Mouse (Mus musculus) midbrain, embryonic 15.5 days (tissue): ENCODE data around the gene Dusp12. TPM values are rescaled to one million over a fixed set of nuclear protein-coding genes. Genes with fewer than 3 reads are reported as not detected.

ENCODE experiments used
- ATAC-seq: fragments of 200-750 bp; cut with Nextera tagmentation; replicated peaks from 2 replicates; pipeline ENCODE4 v1.8.0; 2017; ENCODE audit warnings: moderate TSS enrichment
- H3K27ac ChIP-seq: fragments of 300-500 bp; sonication (generic); 2 replicates; pipeline ENCODE4 v1.5.1; 2015; ENCODE audit warnings: mild to moderate bottlenecking, inconsistent platforms
- H3K27me3 ChIP-seq: fragments of 300-500 bp; sonication (generic); replicated peaks from 2 replicates; pipeline ENCODE4 v1.6.1; 2015; ENCODE audit warnings: inconsistent platforms
- H3K36me3 ChIP-seq: fragments of 300-500 bp; sonication (generic); replicated peaks from 2 replicates; pipeline ENCODE4 v1.6.1; 2015; ENCODE audit warnings: inconsistent platforms
- H3K4me1 ChIP-seq: fragments of 300-500 bp; sonication (generic); 2 replicates; pipeline ENCODE4 v1.6.1; 2015; ENCODE audit warnings: inconsistent platforms
- H3K4me2 ChIP-seq: fragments of 300-500 bp; sonication (generic); 2 replicates; pipeline ENCODE4 v1.6.1; 2015; ENCODE audit warnings: inconsistent platforms, mild to moderate bottlenecking, moderate library complexity
- H3K4me3 ChIP-seq: fragments of 300-500 bp; sonication (generic); 2 replicates; pipeline ENCODE4 v1.5.1; 2015; ENCODE audit warnings: mild to moderate bottlenecking, inconsistent platforms
- H3K9ac ChIP-seq: fragments of 300-500 bp; sonication (generic); 2 replicates; pipeline ENCODE4 v1.6.1; 2015; ENCODE audit warnings: mild to moderate bottlenecking, inconsistent platforms
- H3K9me3 ChIP-seq: fragments of 300-500 bp; sonication (generic); 2 replicates; pipeline ENCODE4 v1.6.1; 2016; ENCODE audit warnings: inconsistent platforms
- WGBS: fragments of 180-500 bp; shearing (Covaris S2); methylation state at CpG from one replicate; pipeline ENCODE4 v1.1.7; 2015; ENCODE audit warnings: mixed read lengths; 5-methylcytosine and 5-hydroxymethylcytosine counted together
- polyA plus RNA-seq: library from polyadenylated mRNA; unstranded; fragments of >200 nt; fragmentation: Nextera tagmentation; extraction: Ambion mirVana; gene quantifications from 2 replicates; pipeline ENCODE4 v1.2.1, GENCODE M21; 2015

The Dusp12 gene
- polyA plus RNA-seq, 1 experiment from 2014 or later = 54.0 TPM

GRCm38 (mm10) chr1:170894603-170895602 is 9.6 kb upstream of the Dusp12 start:
- H3K4me1 ChIP-seq = no peaks in the 10 kb centered on the region
- no peak overlapping the region for H3K4me2 ChIP-seq
- H3K9me3 ChIP-seq = no peaks in the 10 kb centered on the region
- H3K4me3 ChIP-seq = no peak overlapping the region
- H3K27me3 ChIP-seq = no peaks in the 10 kb centered on the region; the same call in 1 of the 2 replicates
- WGBS = 65% methylated on average over 9 of the region's 9 CpGs
- no peak overlapping the region for H3K27ac ChIP-seq
- no peaks in the 10 kb centered on the region for H3K36me3 ChIP-seq
- no peak overlapping the region for H3K9ac ChIP-seq
- ATAC-seq = no peak

DNA sequence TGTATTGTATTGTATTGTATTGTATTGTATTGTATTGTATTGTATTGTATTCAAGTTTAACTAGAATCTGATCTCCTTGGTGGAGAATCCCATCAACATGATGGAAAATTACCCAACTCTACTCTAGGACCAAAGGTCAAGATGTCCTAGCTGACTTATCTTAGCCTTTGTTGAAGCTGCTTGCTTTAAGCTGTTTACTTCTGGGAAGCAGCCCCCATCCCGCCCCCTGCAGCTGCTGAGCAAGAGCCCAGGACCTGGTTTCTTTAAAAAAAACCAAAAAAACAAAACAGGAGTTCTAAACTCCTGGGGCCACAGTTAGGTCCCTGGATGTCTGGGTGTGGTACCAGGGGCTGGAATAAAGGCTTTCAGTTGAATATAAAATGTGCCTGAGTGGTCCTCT is 6.9 kb upstream of the Dusp12 start:
- Histone ChIP-seq H3K27me3 (no peaks in the 10 kb centered on the region), H3K9me3 (no peaks in the 10 kb centered on the region), H3K4me2 (no peak overlapping the region), H3K36me3 (no peaks in the 10 kb centered on the region), H3K9ac (no peak overlapping the region), H3K27ac (no peak overlapping the region), H3K4me1 (no peaks in the 10 kb centered on the region), H3K4me3 (no peak overlapping the region)
- 39% methylated on average over 1 of the region's 1 CpGs for WGBS
- no peak for ATAC-seq

GRCm38 (mm10) chr1:170891646-170892045 is 6.3 kb upstream of the Dusp12 start:
- Histone ChIP-seq H3K27ac (no peak overlapping the region), H3K9me3 (no peaks in the 10 kb centered on the region), H3K4me2 (no peak overlapping the region), H3K36me3 (no peaks in the 10 kb centered on the region), H3K9ac (no peak overlapping the region), H3K4me1 (no peaks in the 10 kb centered on the region), H3K27me3 (no peaks in the 10 kb centered on the region), H3K4me3 (no peak overlapping the region)
- no peak for ATAC-seq
- WGBS = 70% methylated on average over 2 of the region's 2 CpGs

DNA sequence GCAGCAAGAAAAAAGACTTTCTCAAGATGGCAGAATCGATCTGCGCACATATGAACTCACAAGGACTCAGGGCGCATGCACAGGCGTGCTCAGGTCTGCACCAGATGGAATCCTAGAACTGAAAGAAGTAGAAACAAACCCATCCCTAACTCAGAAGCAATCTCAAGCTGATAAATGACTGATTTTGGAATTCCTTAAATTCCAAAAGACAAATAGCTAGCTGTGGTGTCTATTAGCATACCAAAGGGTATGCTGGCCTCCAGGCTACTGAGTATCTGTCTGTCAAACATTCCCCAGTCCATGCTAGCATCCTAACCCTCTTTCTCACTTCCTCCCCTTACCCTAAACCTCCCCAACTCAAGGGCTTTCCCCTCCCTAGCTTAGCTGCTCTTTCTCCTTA is 4.0 kb upstream of the Dusp12 start:
- Histone ChIP-seq H3K4me1 (peaks cover 6% of the 10 kb centered on the region), H3K27me3 (no peaks in the 10 kb centered on the region), H3K36me3 (no peaks in the 10 kb centered on the region), H3K9ac (no peak overlapping the region), H3K4me2 (no peak overlapping the region), H3K9me3 (no peaks in the 10 kb centered on the region), H3K4me3 (no peak overlapping the region), H3K27ac (no peak overlapping the region)
- ATAC-seq = no peak
- WGBS = 74% methylated on average over 4 of the region's 4 CpGs

DNA sequence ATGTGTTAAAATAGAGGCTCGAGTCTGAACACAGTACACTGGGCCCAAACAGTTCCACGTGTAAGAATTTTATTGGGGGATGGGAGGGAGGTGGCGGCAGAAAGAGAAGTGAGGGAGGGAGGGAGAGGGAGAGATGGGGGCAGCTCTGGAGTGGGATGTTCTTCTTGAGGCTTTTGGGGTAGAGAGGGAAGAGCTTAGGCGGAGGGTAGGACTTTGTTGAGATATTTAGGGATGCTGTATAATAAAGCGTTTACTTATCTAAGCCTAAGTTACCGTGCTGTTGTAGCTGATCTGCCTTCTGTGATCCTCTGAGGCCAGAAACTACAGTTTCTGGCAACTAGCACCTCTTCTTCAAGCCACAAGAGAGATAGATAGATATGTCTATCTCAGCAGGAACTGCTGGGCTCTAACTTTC is 711 bp upstream of the Dusp12 start:
- Histone ChIP-seq H3K27me3 (no peaks in the 10 kb centered on the region), H3K27ac (no peak overlapping the region), H3K4me1 (peaks cover 22% of the 10 kb centered on the region), H3K4me3 (no peak overlapping the region), H3K36me3 (no peaks in the 10 kb centered on the region), H3K9me3 (no peaks in the 10 kb centered on the region), H3K9ac (no peak overlapping the region), H3K4me2 (no peak overlapping the region)
- WGBS = 55% methylated on average over 6 of the region's 6 CpGs
- ATAC-seq = no peak

- peak; percentile 19; the same call in 1 of the 2 replicates for ATAC-seq
- Histone ChIP-seq H3K9me3 (no peaks in the 10 kb centered on the region), H3K27ac (peak overlapping the region; percentile 88; the same call in 1 of the 2 replicates)
Observed at GRCm38 (mm10) chr1:170884390-170884789, 950 bp downstream of the Dusp12 start.

GRCm38 (mm10) chr1:170882915-170883485 is 2.3 kb downstream of the Dusp12 start:
- Histone ChIP-seq H3K4me3 (no peak overlapping the region), H3K36me3 (peaks cover 13% of the 10 kb centered on the region; the same call in 1 of the 2 replicates), H3K9ac (no peak overlapping the region), H3K9me3 (no peaks in the 10 kb centered on the region), H3K4me2 (no peak overlapping the region), H3K4me1 (peaks cover 22% of the 10 kb centered on the region), H3K27ac (no peak overlapping the region), H3K27me3 (no peaks in the 10 kb centered on the region)
- WGBS = 92% methylated on average over 5 of the region's 5 CpGs
- ATAC-seq = no peak

More at GRCm38 (mm10) chr1:170884390-170884789, 950 bp downstream of the Dusp12 start:
- H3K4me2 ChIP-seq = peak overlapping the region; percentile 62
- H3K36me3 ChIP-seq = peaks cover 8% of the 10 kb centered on the region; the same call in 1 of the 2 replicates
- peak overlapping the region; percentile 93 for H3K9ac ChIP-seq
- WGBS = 33% methylated on average over 8 of the region's 8 CpGs
- no peaks in the 10 kb centered on the region for H3K27me3 ChIP-seq
- H3K4me1 ChIP-seq = peaks cover 22% of the 10 kb centered on the region
- H3K4me3 ChIP-seq = peak overlapping the region; percentile 85

GRCm38 (mm10) chr1:170876906-170877305 is 8.4 kb downstream of the Dusp12 start:
- 96% methylated on average over 5 of the region's 5 CpGs for WGBS
- H3K36me3 ChIP-seq = peaks cover 28% of the 10 kb centered on the region; the same call in 1 of the 2 replicates

GRCm38 (mm10) chr1:170875676-170876075 is 9.7 kb downstream of the Dusp12 start:
- no peak for ATAC-seq
- Histone ChIP-seq H3K9me3 (no peaks in the 10 kb centered on the region), H3K27ac (no peak overlapping the region), H3K4me2 (no peak overlapping the region), H3K36me3 (peaks cover 33% of the 10 kb centered on the region), H3K9ac (no peak overlapping the region), H3K4me3 (no peak overlapping the region), H3K27me3 (no peaks in the 10 kb centered on the region), H3K4me1 (no peaks in the 10 kb centered on the region)
- WGBS = 88% methylated on average over 3 of the region's 3 CpGs

More at GRCm38 (mm10) chr1:170876906-170877305, 8.4 kb downstream of the Dusp12 start:
- H3K27ac ChIP-seq = no peak overlapping the region
- no peak overlapping the region for H3K9ac ChIP-seq
- no peak overlapping the region for H3K4me3 ChIP-seq
- no peaks in the 10 kb centered on the region for H3K4me1 ChIP-seq
- no peak overlapping the region for H3K4me2 ChIP-seq
- no peaks in the 10 kb centered on the region for H3K27me3 ChIP-seq
- ATAC-seq = no peak
- no peaks in the 10 kb centered on the region for H3K9me3 ChIP-seq

GRCm38 (mm10) chr1:170871961-170872360 is 13.4 kb downstream of the Dusp12 start:
- Histone ChIP-seq H3K4me1 (peaks cover 2% of the 10 kb centered on the region), H3K27me3 (no peaks in the 10 kb centered on the region), H3K36me3 (peaks cover 18% of the 10 kb centered on the region), H3K9me3 (no peaks in the 10 kb centered on the region), H3K27ac (no peak overlapping the region), H3K4me2 (no peak overlapping the region), H3K9ac (no peak overlapping the region), H3K4me3 (no peak overlapping the region)
- WGBS = 96% methylated on average over 2 of the region's 2 CpGs
- ATAC-seq = no peak

DNA sequence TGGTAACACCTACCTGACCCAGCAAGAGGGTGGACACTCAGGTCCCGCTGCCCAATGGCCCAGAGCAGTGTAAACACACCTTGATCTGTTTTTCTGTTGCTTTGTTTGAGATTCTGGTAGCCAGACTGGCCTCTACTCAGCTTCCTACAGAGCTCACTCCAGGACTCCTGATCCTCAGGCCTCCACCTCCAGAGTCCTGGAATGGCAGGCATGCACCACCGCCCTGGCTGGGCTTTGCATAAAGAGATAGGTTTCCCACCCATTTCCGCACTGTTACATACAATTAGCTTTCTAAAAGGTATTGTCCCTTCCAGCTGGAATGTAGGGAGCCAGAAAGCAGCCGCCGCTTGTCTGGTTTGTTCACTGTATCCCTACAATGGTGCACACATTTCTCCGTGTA is 13.9 kb downstream of the Dusp12 start:
- Histone ChIP-seq H3K27ac (no peak overlapping the region), H3K36me3 (peaks cover 15% of the 10 kb centered on the region), H3K9ac (no peak overlapping the region), H3K27me3 (no peaks in the 10 kb centered on the region), H3K4me3 (no peak overlapping the region), H3K4me1 (peaks cover 8% of the 10 kb centered on the region), H3K9me3 (no peaks in the 10 kb centered on the region), H3K4me2 (no peak overlapping the region)
- no peak for ATAC-seq
- 89% methylated on average over 6 of the region's 6 CpGs for WGBS

DNA sequence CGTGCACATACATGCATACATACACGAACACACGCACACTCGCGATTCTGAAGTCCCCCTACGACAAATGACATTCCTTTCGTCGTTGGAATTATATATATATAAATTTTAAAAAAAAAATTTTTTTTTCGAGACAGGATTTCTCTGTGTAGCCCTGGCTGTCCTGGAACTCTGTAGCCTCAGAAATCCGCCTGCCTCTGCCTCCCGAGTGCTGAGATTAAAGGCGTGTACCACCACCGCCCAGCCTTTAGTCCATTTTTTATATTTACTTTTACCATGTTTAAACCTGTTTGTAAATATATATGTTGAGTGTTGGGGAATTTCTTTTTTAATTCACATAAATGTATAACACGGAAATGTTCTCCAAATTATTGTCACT is 16.4 kb downstream of the Dusp12 start:
- no peaks in the 10 kb centered on the region for H3K27me3 ChIP-seq
- 15% methylated on average over 14 of the region's 14 CpGs for WGBS
- peak overlapping the region; percentile 68 for H3K4me2 ChIP-seq
- peak overlapping the region; percentile 69; the same call in 1 of the 2 replicates for H3K27ac ChIP-seq
- peak overlapping the region; percentile 72 for H3K4me3 ChIP-seq
- H3K36me3 ChIP-seq = peaks cover 5% of the 10 kb centered on the region
- H3K4me1 ChIP-seq = peaks cover 14% of the 10 kb centered on the region
- no peaks in the 10 kb centered on the region for H3K9me3 ChIP-seq
- ATAC-seq = peak; percentile 48
- peak overlapping the region; percentile 55 for H3K9ac ChIP-seq
